Mouse (Mus musculus): ENCODE data around the gene Fgd4. TPM values are rescaled to one million over a fixed set of nuclear protein-coding genes. Genes with fewer than 3 reads are reported as not detected.

The Fgd4 gene
- total RNA-seq (2023) = 122 and 125 TPM in 2 replicates

GRCm38 (mm10) chr16:16600461-16600860 lies at the start of gene Fgd4:
Gene Fgd4, minus strand, starts transcription at chr16:16600549.

Other genes with a start within 250 kb of the Fgd4 start
- 25.1 and 32.3 TPM in 2 replicates for gene Dnm1l, start 241.6 kb downstream of the Fgd4 start, total RNA-seq (2023)
- not detected in 2 replicates for gene Olfr19, start 75.9 kb upstream of the Fgd4 start, total RNA-seq (2023)
- 4.9 and 6.5 TPM in 2 replicates for gene Spag6l, start 228.9 kb upstream of the Fgd4 start, total RNA-seq (2023)

All from neutrophil, adult 65 days (primary cell).